Mouse (Mus musculus) adrenal gland, adult 18-20 months (tissue): ENCODE results near the gene Cab39. TPM values are rescaled to one million over a fixed set of nuclear protein-coding genes. Genes with fewer than 3 reads are reported as not detected.

Experiments used
- DNase-seq, 2 experiments: peaks; one replicate each; pipeline ENCODE4 v3.0.0; 2021 to 2022; ENCODE audit warnings: low spot score in 2 of 2
- microRNA-seq, 2 experiments: library from miRNA; unstranded; fragments of <30 nt; microRNA quantifications; one replicate each; pipeline ENCODE4 v1.2.0; 2021; ENCODE audit warnings: borderline number of aligned reads in 2 of 2
- total RNA-seq, 2 experiments: library from RNA; stranded (reverse); gene quantifications; 1 replicate in 1 of 2; 2 replicates in 1 of 2; pipeline ENCODE4 v1.2.3; 2021

Gene Cab39
- total RNA-seq, 2 experiments from 2014 or later = 100 to 148 TPM

DNA sequence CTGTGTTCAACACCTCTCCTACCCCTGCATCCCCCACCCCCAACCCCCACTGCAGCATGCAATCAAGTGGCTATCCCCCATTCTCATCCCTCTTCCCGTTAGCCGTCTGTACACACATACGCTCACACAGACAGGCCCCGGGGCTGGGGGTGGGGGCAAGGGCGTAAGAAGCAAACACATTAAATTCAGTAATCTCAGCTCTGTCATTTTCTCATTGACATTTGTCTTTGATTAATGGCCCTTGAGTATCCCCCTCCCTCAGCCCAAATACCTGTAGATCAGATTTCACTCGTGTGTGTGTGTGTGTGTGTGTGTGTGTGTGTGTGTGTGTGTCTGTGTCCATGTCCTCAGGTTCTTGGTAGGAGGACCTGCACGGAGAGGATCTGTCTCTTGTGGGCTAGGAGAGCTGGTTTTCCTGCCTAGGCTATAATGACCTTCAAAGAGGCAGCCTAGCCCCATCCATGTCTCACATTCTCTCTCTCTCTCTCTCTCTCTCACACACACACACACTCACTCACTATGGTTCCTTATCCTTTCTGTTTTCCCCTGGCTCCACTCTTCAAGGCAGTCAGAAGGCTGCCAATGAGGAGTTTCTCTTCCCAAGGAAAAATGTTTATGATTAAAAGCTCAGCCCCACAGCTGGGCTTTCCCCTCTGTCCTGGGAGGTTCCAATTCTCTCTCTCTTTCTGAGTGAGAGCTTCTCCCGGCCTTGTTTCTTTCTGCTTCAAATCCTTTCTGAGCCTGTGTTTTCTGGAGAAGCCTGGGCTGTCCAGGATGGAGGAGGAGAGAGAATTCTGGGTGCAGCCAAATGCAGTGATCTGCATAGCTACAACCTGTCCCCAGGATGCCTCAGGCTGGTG, 104.9 kb downstream of the Cab39 start:
- DNase-seq = no peak

DNA sequence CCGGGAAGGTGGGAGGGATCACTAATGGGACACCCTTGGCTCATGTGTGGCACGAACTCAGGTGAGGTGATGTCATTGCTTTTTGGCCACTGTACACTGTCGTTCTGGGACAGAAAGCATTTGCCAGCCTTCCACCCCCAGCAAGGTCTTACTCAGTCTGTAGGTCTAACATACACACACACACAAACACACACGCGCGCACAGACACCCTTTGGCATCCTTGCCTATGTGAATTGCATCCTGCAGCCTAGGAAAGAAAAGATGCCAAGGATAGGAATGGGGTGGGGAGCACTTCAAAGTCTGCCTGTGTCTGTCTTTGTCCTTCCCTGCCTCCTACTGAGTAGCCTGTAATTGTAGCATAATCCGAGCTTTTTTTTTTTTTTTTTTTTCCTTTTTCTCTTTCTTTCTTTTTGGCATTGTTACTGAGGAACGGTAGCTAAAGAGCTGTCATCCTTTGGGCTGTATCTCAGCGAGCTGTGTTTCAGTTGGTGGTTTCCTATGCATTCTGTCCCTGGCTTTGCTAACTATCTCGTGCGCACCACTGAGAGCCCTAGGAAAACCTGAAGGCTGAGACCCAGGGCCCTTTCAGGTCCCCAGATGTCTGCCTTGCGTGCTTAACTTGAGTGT, 105.6 kb downstream of the Cab39 start:
- DNase-seq = no peak

DNA sequence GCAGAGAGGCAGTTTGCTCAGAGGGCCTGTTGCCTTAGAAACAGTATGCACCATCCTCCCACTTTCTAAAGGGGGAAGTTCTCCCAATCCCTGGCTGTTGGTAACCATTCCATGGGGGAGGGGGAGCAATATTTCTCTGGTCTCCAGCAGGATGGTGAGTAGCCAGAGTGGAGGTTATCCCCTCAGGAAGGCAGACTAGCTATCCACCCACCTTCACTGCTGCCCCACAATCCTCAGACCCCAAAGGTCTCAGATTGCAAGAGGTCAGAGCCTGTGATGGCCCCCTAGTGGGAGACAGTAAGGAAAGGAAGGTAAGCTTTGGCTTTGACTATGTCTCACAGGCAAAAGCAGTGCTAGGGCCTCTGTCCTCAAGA, 106.1 kb downstream of the Cab39 start:
- DNase-seq = peak in 1 of 2 experiments; percentile 15

DNA sequence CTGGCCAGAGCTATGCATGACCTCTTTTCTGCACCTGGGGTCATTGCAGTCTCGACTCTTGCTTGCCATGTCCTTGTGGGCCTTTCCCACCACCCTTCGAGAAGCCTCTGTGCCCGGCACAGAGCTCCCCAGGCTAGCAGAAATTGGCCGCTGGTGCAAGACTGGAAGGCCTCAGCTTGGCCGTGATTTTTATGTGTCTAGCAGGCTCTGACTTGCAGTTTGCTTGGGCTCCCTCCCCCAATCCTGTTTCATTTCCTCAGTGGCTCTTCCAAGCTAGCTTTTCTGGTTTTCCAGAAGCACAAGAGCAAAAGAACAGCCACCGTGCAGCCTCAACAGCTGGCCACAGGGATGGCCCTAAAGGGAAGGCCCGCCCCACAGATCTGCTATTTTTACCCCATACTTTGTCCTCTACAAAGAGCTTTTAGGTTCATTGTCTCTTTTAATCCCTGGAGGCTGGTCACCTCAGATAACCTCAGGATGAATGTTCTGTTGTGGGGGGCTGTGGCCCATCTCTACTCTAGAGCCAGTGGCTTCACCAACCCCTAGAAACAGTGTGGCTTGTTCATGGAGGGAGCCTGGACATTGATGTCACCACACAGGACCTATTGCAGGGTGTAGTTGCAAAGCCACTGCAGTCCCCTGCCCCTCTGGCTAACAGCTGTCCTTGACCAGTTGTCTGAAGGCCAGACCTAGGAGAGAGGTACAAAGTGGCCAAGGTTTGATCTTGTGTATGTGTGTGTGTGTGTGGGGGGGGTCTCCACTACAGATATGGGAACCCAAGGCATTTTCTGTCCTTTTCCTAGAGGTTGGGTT, 107.5 kb downstream of the Cab39 start:
- peak in 1 of 2 experiments; percentile 11 for DNase-seq

Small RNA genes lying within 50 kb of the gene (microRNA-seq; reads per million reads assigned to microRNA genes)
- gene Gm25472 = 0 reads per million in 2 experiments
- 0 reads per million in 2 experiments for gene Mir8096

Other genes with a start within 250 kb of the Cab39 start
- not detected for gene G530012D18Rik, start 217.8 kb upstream of the Cab39 start, total RNA-seq
- gene Sp110, start 194.6 kb upstream of the Cab39 start, total RNA-seq = 1 to 10 TPM; 2.5 to 4.4 TPM
- gene Sp140, start 193.1 kb upstream of the Cab39 start, total RNA-seq = 1 to 10 TPM; 4.0 to 6.3 TPM
- 10 to 100 TPM; 17.1 to 19.6 TPM for gene Sp100, start 143.5 kb upstream of the Cab39 start, total RNA-seq
- under 1 TPM in 1 of 2 experiments, not detected in 1; 0.83 TPM for gene A630001G21Rik, start 14.8 kb upstream of the Cab39 start, total RNA-seq
- gene Itm2c, start 100.8 kb downstream of the Cab39 start, total RNA-seq = 100 to 1,000 TPM; 480 to 761 TPM
- gene 4933407L21Rik, start 135.0 kb downstream of the Cab39 start, total RNA-seq = not detected
- 1 to 10 TPM; 3.7 to 6.6 TPM for gene Gpr55, start 167.6 kb downstream of the Cab39 start, total RNA-seq
- not detected for gene Spata3, start 223.4 kb downstream of the Cab39 start, total RNA-seq